Mouse (Mus musculus) cerebellum, adult 2 months (tissue): ENCODE data around the gene Itpkb.

Experiments used
- CTCF ChIP-seq: fragments of 200-500 bp; IDR thresholded peaks from 2 replicates; pipeline ENCODE4 v1.5.1; 2011; ENCODE audit warnings: low read depth, mild to moderate bottlenecking, control low read depth, low read length, moderate library complexity, borderline replicate concordance; ENCODE audit not compliant: insufficient read depth
- POLR2A ChIP-seq: fragments of 200-500 bp; IDR thresholded peaks from 2 replicates; pipeline ENCODE4 v1.6.1; 2011; ENCODE audit warnings: low read length, control low read depth, borderline replicate concordance; ENCODE audit not compliant: insufficient read depth

GRCm38 (mm10) chr1:180362844-180363243 lies 32.6 kb downstream of the Itpkb start:
- TF ChIP-seq POLR2A, result no peak
- no peak for TF ChIP-seq CTCF
